Mouse (Mus musculus): ENCODE results near the gene Bcas2. TPM values are rescaled to one million over a fixed set of nuclear protein-coding genes. Genes with fewer than 3 reads are reported as not detected.
"Not testable (repeated sequence)": the region's sequence is repeated elsewhere in the genome, so short reads cannot be mapped to it uniquely, and the experiment has no call there.

Bcas2 gene
- polyA plus RNA-seq, 1 experiment = 71.4 TPM

DNA sequence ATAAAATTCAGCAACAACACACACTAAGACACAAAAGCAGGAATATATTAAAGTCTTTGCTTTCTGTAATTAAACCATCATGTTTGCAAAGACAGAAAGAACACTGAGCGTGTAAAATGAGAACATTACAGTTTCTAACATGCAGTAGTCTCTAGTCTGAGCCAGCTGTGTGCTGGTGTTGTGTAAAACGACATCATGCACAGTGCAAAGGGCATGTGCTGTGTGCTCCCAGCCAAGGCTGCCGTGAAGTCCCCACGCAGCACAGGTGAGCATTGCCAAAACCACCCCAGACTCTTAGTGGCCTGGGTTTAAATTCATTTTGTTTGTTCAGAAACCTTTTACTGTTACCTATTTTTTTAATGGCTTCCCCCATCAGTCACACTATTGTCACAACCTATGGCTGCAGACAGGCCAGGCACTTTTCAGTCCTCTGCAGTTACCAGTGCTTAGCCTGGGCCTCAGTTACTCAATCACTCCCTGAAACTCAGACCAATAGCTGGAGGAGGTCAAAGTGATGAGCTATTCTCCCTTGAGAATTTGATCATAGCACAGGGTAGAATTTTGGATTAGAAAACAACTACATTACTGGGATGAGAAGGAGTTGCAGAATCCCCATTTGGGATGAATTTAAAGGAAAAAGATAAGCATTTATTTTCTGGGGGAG is 34.9 kb upstream of the Bcas2 start:
- H3K79me2 ChIP-seq (ENCODE audit: control insufficient read depth, insufficient read depth) = no peaks in the 10 kb centered on the region

DNA sequence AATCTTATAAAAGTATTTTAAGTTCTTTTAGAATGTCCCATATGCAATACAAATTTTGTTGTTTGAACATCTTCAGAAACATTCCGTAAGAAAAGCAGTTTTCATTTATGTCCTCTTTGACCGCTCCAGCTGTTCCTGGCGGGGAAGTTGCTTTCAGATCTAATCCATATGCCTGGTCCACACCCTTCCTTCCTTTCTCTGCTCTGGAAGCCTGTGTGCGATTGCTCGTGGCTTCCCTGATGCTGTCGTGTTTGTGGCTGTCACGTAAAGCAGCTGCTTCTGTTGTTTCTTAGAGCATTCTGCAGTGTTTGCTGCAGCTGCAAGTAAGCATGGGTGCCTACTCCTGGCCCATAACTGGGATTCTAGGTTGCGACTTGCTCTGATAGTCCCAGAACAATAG is 32.4 kb upstream of the Bcas2 start:
- TF ChIP-seq MYOG (IDR thresholded peaks at IDR 0.05; ENCODE audit: control insufficient read depth in 1 of 3, insufficient read depth in 1 of 3, insufficient read length in 2 of 3, low read depth in 2 of 3) (peak in 1 of 3 experiments; percentile 8), TCF12 (IDR thresholded peaks at IDR 0.05; ENCODE audit: insufficient read depth, poor library complexity, severe bottlenecking) (no peak)
- Histone ChIP-seq H3K36me3 (ENCODE audit: control insufficient read depth, insufficient read depth) (no peaks in the 10 kb centered on the region), H3K4me2 (ENCODE audit: low read depth) (no peak overlapping the region), H3K79me2 (ENCODE audit: control insufficient read depth, insufficient read depth) (no peaks in the 10 kb centered on the region), H3K27me3 (ENCODE audit: control insufficient read depth, insufficient read depth, insufficient read length) (no peaks in the 10 kb centered on the region), H3K4me3 (no peak overlapping the region), H3ac (ENCODE audit: control insufficient read depth, insufficient read length) (no peak overlapping the region)

More for the DNA sequence above, 34.9 kb upstream of the Bcas2 start:
- Histone ChIP-seq H3K4me3 (no peak overlapping the region), H3K36me3 (ENCODE audit: control insufficient read depth, insufficient read depth) (no peaks in the 10 kb centered on the region), H3ac (ENCODE audit: control insufficient read depth, insufficient read length) (no peak overlapping the region), H3K27me3 (ENCODE audit: control insufficient read depth, insufficient read depth, insufficient read length) (no peaks in the 10 kb centered on the region), H3K4me2 (ENCODE audit: low read depth) (no peak overlapping the region)
- TF ChIP-seq E2F4 (IDR thresholded peaks at IDR 0.05; ENCODE audit: insufficient read depth) (no peak), MYOG (IDR thresholded peaks at IDR 0.05; ENCODE audit: control insufficient read depth in 1 of 3, insufficient read depth in 1 of 3, insufficient read length in 2 of 3, low read depth in 2 of 3) (no peak), MAX (IDR thresholded peaks at IDR 0.05; ENCODE audit: low read depth) (no peak), REST (IDR thresholded peaks at IDR 0.05; ENCODE audit: insufficient read depth, insufficient read length) (no peak), USF1 (IDR thresholded peaks at IDR 0.05; ENCODE audit: low read depth) (no peak), POLR2AphosphoS2 (IDR thresholded peaks at IDR 0.05; ENCODE audit: insufficient read length, low read depth) (no peak), SRF (IDR thresholded peaks at IDR 0.05; ENCODE audit: control insufficient read depth, insufficient read length, low read depth) (no peak), TCF12 (IDR thresholded peaks at IDR 0.05; ENCODE audit: insufficient read depth, poor library complexity, severe bottlenecking) (no peak), MYOD1 (IDR thresholded peaks at IDR 0.05; ENCODE audit: control insufficient read depth in 1 of 3, insufficient read length in 2 of 3, low read depth in 2 of 3) (no peak), TCF3 (IDR thresholded peaks at IDR 0.05; ENCODE audit: insufficient read length, low read depth) (no peak), CEBPB (IDR thresholded peaks at IDR 0.05; ENCODE audit: insufficient read depth, poor library complexity, severe bottlenecking) (no peak), POLR2A (IDR thresholded peaks at IDR 0.05; ENCODE audit: insufficient read length, low read depth) (no peak)

GRCm38 (mm10) chr3:103140095-103140838 is 31.2 kb upstream of the Bcas2 start:
- not testable (repeated sequence) for H3ac ChIP-seq (ENCODE audit: control insufficient read depth, insufficient read length); H3K36me3 ChIP-seq (ENCODE audit: control insufficient read depth, insufficient read depth); H3K4me3 ChIP-seq; H3K79me2 ChIP-seq (ENCODE audit: control insufficient read depth, insufficient read depth); H3K27me3 ChIP-seq (ENCODE audit: control insufficient read depth, insufficient read depth, insufficient read length)
- peak overlapping the region; percentile 35 for H3K4me2 ChIP-seq (ENCODE audit: low read depth)

DNA sequence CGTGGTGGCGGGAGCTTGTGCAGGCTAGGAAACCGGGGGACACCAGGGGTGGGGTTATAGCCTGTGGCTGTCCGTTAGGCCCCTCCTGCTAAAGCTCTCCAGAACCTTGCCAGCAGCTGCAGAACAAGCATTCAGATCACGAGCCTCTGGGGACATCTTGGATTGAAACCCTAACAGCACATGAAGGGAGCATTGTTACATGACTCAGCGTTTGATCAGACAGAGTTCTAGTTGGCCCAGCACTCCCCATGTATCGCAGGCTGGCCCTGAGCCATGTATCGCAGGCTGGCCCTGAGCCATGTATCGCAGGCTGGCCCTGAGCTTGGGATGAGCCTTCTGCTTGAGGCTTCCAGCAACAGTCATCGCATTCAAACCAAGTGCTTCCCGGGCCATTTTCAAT is 30.2 kb upstream of the Bcas2 start:
- peak overlapping the region; percentile 27 for H3K4me2 ChIP-seq (ENCODE audit: low read depth)

DNA sequence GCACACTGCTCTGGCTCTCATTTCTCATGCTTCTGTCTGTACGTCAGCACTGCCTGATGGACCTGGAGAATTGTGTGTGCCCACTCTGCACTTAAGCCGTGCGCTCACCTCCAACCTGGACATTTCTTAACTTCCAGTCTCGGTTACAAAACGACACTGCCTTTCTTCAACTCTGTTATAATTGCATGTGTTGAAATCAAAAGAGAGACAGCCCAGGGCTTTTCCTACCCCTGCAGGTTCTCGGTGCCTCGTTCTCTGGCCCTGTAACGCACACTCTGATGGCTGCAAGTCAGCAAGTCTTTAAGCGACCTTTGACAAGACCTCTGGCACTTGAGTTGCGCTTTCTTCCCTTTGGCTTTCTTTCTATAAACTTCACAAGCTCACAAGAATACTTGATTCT is 29.1 kb upstream of the Bcas2 start:
- no peak overlapping the region for H3K4me2 ChIP-seq (ENCODE audit: low read depth)
- H3K36me3 ChIP-seq (ENCODE audit: control insufficient read depth, insufficient read depth) = no peaks in the 10 kb centered on the region
- H3K79me2 ChIP-seq (ENCODE audit: control insufficient read depth, insufficient read depth) = no peaks in the 10 kb centered on the region
- H3K4me3 ChIP-seq = no peak overlapping the region
- H3ac ChIP-seq (ENCODE audit: control insufficient read depth, insufficient read length) = no peak overlapping the region
- no peaks in the 10 kb centered on the region for H3K27me3 ChIP-seq (ENCODE audit: control insufficient read depth, insufficient read depth, insufficient read length)
- no peak for TF ChIP-seq MAX (IDR thresholded peaks at IDR 0.05; ENCODE audit: low read depth)
- no peak for TF ChIP-seq MYOG (IDR thresholded peaks at IDR 0.05; ENCODE audit: control insufficient read depth in 1 of 3, insufficient read depth in 1 of 3, insufficient read length in 2 of 3, low read depth in 2 of 3)
- no peak for TF ChIP-seq CEBPB (IDR thresholded peaks at IDR 0.05; ENCODE audit: insufficient read depth, poor library complexity, severe bottlenecking)
- no peak for TF ChIP-seq POLR2A (IDR thresholded peaks at IDR 0.05; ENCODE audit: insufficient read length, low read depth)
- TF ChIP-seq MYOD1 (IDR thresholded peaks at IDR 0.05; ENCODE audit: control insufficient read depth in 1 of 3, insufficient read length in 2 of 3, low read depth in 2 of 3) = no peak
- TF ChIP-seq REST (IDR thresholded peaks at IDR 0.05; ENCODE audit: insufficient read depth, insufficient read length) = no peak

More for the DNA sequence above, 30.2 kb upstream of the Bcas2 start:
- Histone ChIP-seq H3K79me2 (ENCODE audit: control insufficient read depth, insufficient read depth) (no peaks in the 10 kb centered on the region), H3K27me3 (ENCODE audit: control insufficient read depth, insufficient read depth, insufficient read length) (no peaks in the 10 kb centered on the region), H3K36me3 (ENCODE audit: control insufficient read depth, insufficient read depth) (no peaks in the 10 kb centered on the region), H3K4me3 (no peak overlapping the region), H3ac (ENCODE audit: control insufficient read depth, insufficient read length) (no peak overlapping the region)
- TF ChIP-seq REST (IDR thresholded peaks at IDR 0.05; ENCODE audit: insufficient read depth, insufficient read length) (no peak), E2F4 (IDR thresholded peaks at IDR 0.05; ENCODE audit: insufficient read depth) (no peak), CEBPB (IDR thresholded peaks at IDR 0.05; ENCODE audit: insufficient read depth, poor library complexity, severe bottlenecking) (no peak), POLR2A (IDR thresholded peaks at IDR 0.05; ENCODE audit: insufficient read length, low read depth) (no peak), USF1 (IDR thresholded peaks at IDR 0.05; ENCODE audit: low read depth) (no peak), TCF12 (IDR thresholded peaks at IDR 0.05; ENCODE audit: insufficient read depth, poor library complexity, severe bottlenecking) (no peak), MAX (IDR thresholded peaks at IDR 0.05; ENCODE audit: low read depth) (no peak), SRF (IDR thresholded peaks at IDR 0.05; ENCODE audit: control insufficient read depth, insufficient read length, low read depth) (no peak), MYOG (IDR thresholded peaks at IDR 0.05; ENCODE audit: control insufficient read depth in 1 of 3, insufficient read depth in 1 of 3, insufficient read length in 2 of 3, low read depth in 2 of 3) (no peak), POLR2AphosphoS2 (IDR thresholded peaks at IDR 0.05; ENCODE audit: insufficient read length, low read depth) (no peak), TCF3 (IDR thresholded peaks at IDR 0.05; ENCODE audit: insufficient read length, low read depth) (no peak), MYOD1 (IDR thresholded peaks at IDR 0.05; ENCODE audit: control insufficient read depth in 1 of 3, insufficient read length in 2 of 3, low read depth in 2 of 3) (no peak)

Data from myocyte (in vitro differentiated cells).